Mouse (Mus musculus): ENCODE data around the gene Vim.

Vim gene

GRCm38 (mm10) chr2:13573408-13574065 is at the start of gene Vim:
TSS of gene Vim (plus strand) at chr2:13573927.
- DNase-seq (ENCODE audit: low read depth, low spot score): peak; percentile 95

GRCm38 (mm10) chr2:13526205-13526604 is 47.5 kb upstream of the Vim start:
- no peak for DNase-seq (ENCODE audit: low read depth, low spot score)

- DNase-seq (ENCODE audit: low read depth, low spot score): no peak
Measured at GRCm38 (mm10) chr2:13527125-13527524, 46.6 kb upstream of the Vim start.

- DNase-seq (ENCODE audit: low read depth, low spot score): no peak
Measured at GRCm38 (mm10) chr2:13527531-13527930, 46.2 kb upstream of the Vim start.

- no peak for DNase-seq (ENCODE audit: low read depth, low spot score)
Measured at GRCm38 (mm10) chr2:13529253-13529933, 44.3 kb upstream of the Vim start.

- DNase-seq (ENCODE audit: low read depth, low spot score): no peak
Measured at GRCm38 (mm10) chr2:13530639-13531038, 43.1 kb upstream of the Vim start.

GRCm38 (mm10) chr2:13536747-13537146 is 37.0 kb upstream of the Vim start:
- no peak for DNase-seq (ENCODE audit: low read depth, low spot score)

- peak; percentile 56 for DNase-seq (ENCODE audit: low read depth, low spot score)
Measured at GRCm38 (mm10) chr2:13537733-13538132, 36.0 kb upstream of the Vim start.

- DNase-seq (ENCODE audit: low read depth, low spot score): no peak
Measured at GRCm38 (mm10) chr2:13538258-13538657, 35.5 kb upstream of the Vim start.

- no peak for DNase-seq (ENCODE audit: low read depth, low spot score)
Measured at GRCm38 (mm10) chr2:13538704-13539377, 34.9 kb upstream of the Vim start.

- DNase-seq (ENCODE audit: low read depth, low spot score): no peak
Measured at GRCm38 (mm10) chr2:13539860-13540259, 33.9 kb upstream of the Vim start.

GRCm38 (mm10) chr2:13543519-13544124 is 30.1 kb upstream of the Vim start:
- DNase-seq (ENCODE audit: low read depth, low spot score): no peak

GRCm38 (mm10) chr2:13544193-13544824 is 29.4 kb upstream of the Vim start, which contains the start of gene Trdmt1:
TSS of gene Trdmt1 (minus strand) at chr2:13544668.
- peak; percentile 92 for DNase-seq (ENCODE audit: low read depth, low spot score)

GRCm38 (mm10) chr2:13548749-13549148 is 25.0 kb upstream of the Vim start:
- DNase-seq (ENCODE audit: low read depth, low spot score): no peak

GRCm38 (mm10) chr2:13553966-13554365 is 19.8 kb upstream of the Vim start:
- DNase-seq (ENCODE audit: low read depth, low spot score): peak; percentile 55

GRCm38 (mm10) chr2:13556239-13556638 is 17.5 kb upstream of the Vim start:
- no peak for DNase-seq (ENCODE audit: low read depth, low spot score)

GRCm38 (mm10) chr2:13557145-13558030 is 16.3 kb upstream of the Vim start:
- no peak for DNase-seq (ENCODE audit: low read depth, low spot score)

- DNase-seq (ENCODE audit: low read depth, low spot score): no peak
Measured at GRCm38 (mm10) chr2:13558607-13559262, 15.0 kb upstream of the Vim start.

- DNase-seq (ENCODE audit: low read depth, low spot score): no peak
Measured at GRCm38 (mm10) chr2:13559303-13559702, 14.4 kb upstream of the Vim start.

GRCm38 (mm10) chr2:13559729-13560128 is 14.0 kb upstream of the Vim start:
- DNase-seq (ENCODE audit: low read depth, low spot score): no peak
